Mouse (Mus musculus) neural tube, embryonic 12.5 days (tissue): ENCODE measurements around the gene Zkscan16. TPM values are rescaled to one million over a fixed set of nuclear protein-coding genes. Genes with fewer than 3 reads are reported as not detected.

Experiments used
- ATAC-seq: fragments of 200-750 bp; cut with Nextera tagmentation; 2 replicates; pipeline ENCODE4 v1.8.0; 2017; ENCODE audit warnings: low read depth, mild to moderate bottlenecking, moderate TSS enrichment, moderate library complexity; ENCODE audit not compliant: low FRiP score
- H3K27ac ChIP-seq: fragments of 300-500 bp; sonication (generic); 2 replicates; pipeline ENCODE4 v1.5.1; 2016
- H3K27me3 ChIP-seq: fragments of 300-500 bp; sonication (generic); replicated peaks from 2 replicates; pipeline ENCODE4 v1.6.1; 2016; ENCODE audit warnings: mild to moderate bottlenecking
- H3K36me3 ChIP-seq: fragments of 300-500 bp; sonication (generic); 2 replicates; pipeline ENCODE4 v1.6.1; 2016; ENCODE audit warnings: mild to moderate bottlenecking
- H3K4me1 ChIP-seq: fragments of 300-500 bp; sonication (generic); 2 replicates; pipeline ENCODE4 v1.6.1; 2016
- H3K4me2 ChIP-seq: fragments of 300-500 bp; sonication (generic); replicated peaks from 2 replicates; pipeline ENCODE4 v1.6.1; 2016; ENCODE audit warnings: mild to moderate bottlenecking
- H3K4me3 ChIP-seq: fragments of 300-500 bp; sonication (generic); 2 replicates; pipeline ENCODE4 v1.5.1; 2016
- H3K9ac ChIP-seq: fragments of 300-500 bp; sonication (generic); 2 replicates; pipeline ENCODE4 v1.6.1; 2016; ENCODE audit warnings: mild to moderate bottlenecking
- H3K9me3 ChIP-seq: fragments of 300-500 bp; sonication (generic); 2 replicates; pipeline ENCODE4 v1.6.1; 2016; ENCODE audit warnings: mild to moderate bottlenecking
- WGBS: fragments of 180-500 bp; shearing (Covaris S2); methylation state at CpG from one replicate; pipeline ENCODE4 v1.1.7; 2016; 5-methylcytosine and 5-hydroxymethylcytosine counted together
- polyA plus RNA-seq: library from polyadenylated mRNA; unstranded; fragments of >200 nt; fragmentation: Nextera tagmentation; extraction: Ambion mirVana; gene quantifications from 2 replicates; pipeline ENCODE4 v1.2.1, GENCODE M21; 2016

The Zkscan16 gene
- polyA plus RNA-seq, 1 experiment from 2014 or later: 1.2 TPM

- no peaks in the 10 kb centered on the region for H3K9me3 ChIP-seq
- H3K27me3 ChIP-seq: no peaks in the 10 kb centered on the region
- no peak overlapping the region for H3K4me2 ChIP-seq
- 83% methylated on average over 8 of the region's 8 CpGs for WGBS
- no peak for ATAC-seq
- H3K9ac ChIP-seq: no peak overlapping the region
- peaks cover 7% of the 10 kb centered on the region for H3K4me1 ChIP-seq
- H3K4me3 ChIP-seq: no peak overlapping the region
- H3K27ac ChIP-seq: no peak overlapping the region
- H3K36me3 ChIP-seq: no peaks in the 10 kb centered on the region
Measured at GRCm38 (mm10) chr4:58915081-58915826, 28.2 kb upstream of the Zkscan16 start.

GRCm38 (mm10) chr4:58923933-58924332, 19.5 kb upstream of the Zkscan16 start:
- Histone ChIP-seq H3K9ac (no peak overlapping the region), H3K36me3 (no peaks in the 10 kb centered on the region), H3K9me3 (peaks cover 4% of the 10 kb centered on the region; the same call in 1 of the 2 replicates), H3K27ac (no peak overlapping the region), H3K4me3 (no peak overlapping the region), H3K4me1 (no peaks in the 10 kb centered on the region), H3K27me3 (no peaks in the 10 kb centered on the region), H3K4me2 (no peak overlapping the region)
- WGBS: 86% methylated on average over 2 of the region's 2 CpGs
- no peak for ATAC-seq

GRCm38 (mm10) chr4:58925664-58926063, 17.8 kb upstream of the Zkscan16 start:
- no peak overlapping the region for H3K27ac ChIP-seq
- no peak overlapping the region for H3K4me3 ChIP-seq
- ATAC-seq: no peak
- no peaks in the 10 kb centered on the region for H3K27me3 ChIP-seq
- H3K9ac ChIP-seq: no peak overlapping the region
- no peaks in the 10 kb centered on the region for H3K4me1 ChIP-seq
- peaks cover 4% of the 10 kb centered on the region; the same call in 1 of the 2 replicates for H3K9me3 ChIP-seq
- H3K4me2 ChIP-seq: no peak overlapping the region
- WGBS: 46% methylated on average over 5 of the region's 5 CpGs
- H3K36me3 ChIP-seq: no peaks in the 10 kb centered on the region

GRCm38 (mm10) chr4:58926120-58926519, 17.3 kb upstream of the Zkscan16 start:
- no peak for ATAC-seq
- Histone ChIP-seq H3K4me2 (no peak overlapping the region), H3K27ac (no peak overlapping the region), H3K9me3 (peaks cover 4% of the 10 kb centered on the region; the same call in 1 of the 2 replicates), H3K36me3 (no peaks in the 10 kb centered on the region), H3K27me3 (no peaks in the 10 kb centered on the region), H3K9ac (no peak overlapping the region), H3K4me1 (no peaks in the 10 kb centered on the region), H3K4me3 (no peak overlapping the region)
- 15% methylated on average over 2 of the region's 2 CpGs for WGBS

GRCm38 (mm10) chr4:58927661-58928060, 15.8 kb upstream of the Zkscan16 start:
- 65% methylated on average over 3 of the region's 3 CpGs for WGBS
- no peaks in the 10 kb centered on the region for H3K4me1 ChIP-seq
- H3K36me3 ChIP-seq: no peaks in the 10 kb centered on the region
- H3K9me3 ChIP-seq: peaks cover 4% of the 10 kb centered on the region; the same call in 1 of the 2 replicates
- ATAC-seq: no peak
- no peak overlapping the region for H3K4me3 ChIP-seq
- no peak overlapping the region for H3K9ac ChIP-seq
- no peak overlapping the region for H3K27ac ChIP-seq
- H3K27me3 ChIP-seq: no peaks in the 10 kb centered on the region
- H3K4me2 ChIP-seq: no peak overlapping the region

- Histone ChIP-seq H3K36me3 (no peaks in the 10 kb centered on the region), H3K4me3 (no peak overlapping the region), H3K4me1 (no peaks in the 10 kb centered on the region), H3K9me3 (no peaks in the 10 kb centered on the region), H3K9ac (no peak overlapping the region), H3K27me3 (no peaks in the 10 kb centered on the region), H3K4me2 (no peak overlapping the region), H3K27ac (no peak overlapping the region)
- WGBS: 86% methylated on average over 6 of the region's 6 CpGs
- no peak for ATAC-seq
Measured at GRCm38 (mm10) chr4:58932541-58932940, 10.9 kb upstream of the Zkscan16 start.

- H3K4me3 ChIP-seq: no peak overlapping the region
- H3K27ac ChIP-seq: no peak overlapping the region
- WGBS: 79% methylated on average over 4 of the region's 4 CpGs
- H3K4me2 ChIP-seq: no peak overlapping the region
- H3K36me3 ChIP-seq: no peaks in the 10 kb centered on the region
- no peaks in the 10 kb centered on the region for H3K4me1 ChIP-seq
- no peak for ATAC-seq
- no peaks in the 10 kb centered on the region for H3K9me3 ChIP-seq
- H3K27me3 ChIP-seq: no peaks in the 10 kb centered on the region
- H3K9ac ChIP-seq: no peak overlapping the region
Measured at GRCm38 (mm10) chr4:58934308-58934707, 9.1 kb upstream of the Zkscan16 start.

- Histone ChIP-seq H3K4me2 (no peak overlapping the region), H3K9me3 (no peaks in the 10 kb centered on the region), H3K4me1 (no peaks in the 10 kb centered on the region), H3K9ac (no peak overlapping the region), H3K27me3 (no peaks in the 10 kb centered on the region), H3K27ac (no peak overlapping the region), H3K4me3 (no peak overlapping the region), H3K36me3 (no peaks in the 10 kb centered on the region)
- 50% methylated on average over 15 of the region's 15 CpGs for WGBS
- no peak for ATAC-seq
Measured at GRCm38 (mm10) chr4:58934746-58935476, 8.5 kb upstream of the Zkscan16 start.

GRCm38 (mm10) chr4:58935846-58936245, 7.6 kb upstream of the Zkscan16 start:
- Histone ChIP-seq H3K27ac (no peak overlapping the region), H3K9me3 (no peaks in the 10 kb centered on the region), H3K4me3 (no peak overlapping the region), H3K36me3 (no peaks in the 10 kb centered on the region), H3K9ac (no peak overlapping the region), H3K4me1 (no peaks in the 10 kb centered on the region), H3K27me3 (no peaks in the 10 kb centered on the region), H3K4me2 (no peak overlapping the region)
- WGBS: 58% methylated on average over 3 of the region's 3 CpGs
- no peak for ATAC-seq

- no peak overlapping the region for H3K27ac ChIP-seq
- H3K9ac ChIP-seq: no peak overlapping the region
- no peaks in the 10 kb centered on the region for H3K9me3 ChIP-seq
- H3K4me3 ChIP-seq: no peak overlapping the region
- no peaks in the 10 kb centered on the region for H3K36me3 ChIP-seq
- H3K27me3 ChIP-seq: peaks cover 7% of the 10 kb centered on the region
- no peak overlapping the region for H3K4me2 ChIP-seq
- no peak for ATAC-seq
- peaks cover 8% of the 10 kb centered on the region; the same call in 1 of the 2 replicates for H3K4me1 ChIP-seq
Measured at GRCm38 (mm10) chr4:58941638-58942037, 1.8 kb upstream of the Zkscan16 start.

GRCm38 (mm10) chr4:58942942-58943341, 486 bp upstream of the Zkscan16 start:
- peak overlapping the region; percentile 67; the same call in 1 of the 2 replicates for H3K9ac ChIP-seq
- ATAC-seq: no peak
- H3K4me3 ChIP-seq: peak overlapping the region; percentile 66; the same call in 1 of the 2 replicates

GRCm38 (mm10) chr4:58944206-58944553, 752 bp downstream of the Zkscan16 start:
- Histone ChIP-seq H3K9me3 (no peaks in the 10 kb centered on the region), H3K4me2 (peak overlapping the region; percentile 67), H3K4me1 (peaks cover 8% of the 10 kb centered on the region; the same call in 1 of the 2 replicates), H3K4me3 (peak overlapping the region; percentile 66), H3K27ac (no peak overlapping the region), H3K9ac (0 out of 2 replicates have a peak overlapping the region, but pooled peaks have one; percentile 67), H3K36me3 (no peaks in the 10 kb centered on the region), H3K27me3 (peaks cover 7% of the 10 kb centered on the region)
- peak; percentile 23; the same call in 1 of the 2 replicates for ATAC-seq
- 20% methylated on average over 6 of the region's 6 CpGs for WGBS

More at GRCm38 (mm10) chr4:58942942-58943341, 486 bp upstream of the Zkscan16 start:
- Histone ChIP-seq H3K27me3 (peaks cover 7% of the 10 kb centered on the region), H3K36me3 (no peaks in the 10 kb centered on the region), H3K27ac (no peak overlapping the region), H3K9me3 (no peaks in the 10 kb centered on the region), H3K4me1 (peaks cover 8% of the 10 kb centered on the region; the same call in 1 of the 2 replicates), H3K4me2 (peak overlapping the region; percentile 67)
- WGBS: 74% methylated on average over 4 of the region's 4 CpGs
